Mouse (Mus musculus) midbrain, embryonic 16.5 days (tissue): ENCODE data around the gene Rgs6. TPM values are rescaled to one million over a fixed set of nuclear protein-coding genes. Genes with fewer than 3 reads are reported as not detected.

Experiments
- ATAC-seq: fragments of 200-750 bp; cut with Nextera tagmentation; 2 replicates; pipeline ENCODE4 v1.8.0; 2017; ENCODE audit warnings: moderate TSS enrichment
- H3K27ac ChIP-seq: fragments of 300-500 bp; sonication (generic); 2 replicates; pipeline ENCODE4 v1.5.1; 2014; ENCODE audit warnings: mild to moderate bottlenecking, low read length, mixed read lengths
- H3K27me3 ChIP-seq: fragments of 300-500 bp; sonication (generic); 2 replicates; pipeline ENCODE4 v1.6.1; 2014; ENCODE audit warnings: low read depth, low read length, mixed read lengths; ENCODE audit not compliant: control insufficient read depth, insufficient read depth
- H3K36me3 ChIP-seq: fragments of 300-500 bp; sonication (generic); 2 replicates; pipeline ENCODE4 v1.6.1; 2014; ENCODE audit warnings: mild to moderate bottlenecking, low read length, moderate library complexity, mixed read lengths; ENCODE audit not compliant: control insufficient read depth, insufficient read depth
- H3K4me1 ChIP-seq: fragments of 300-500 bp; sonication (generic); 2 replicates; pipeline ENCODE4 v1.6.1; 2014; ENCODE audit warnings: mild to moderate bottlenecking, low read length, mixed read lengths; ENCODE audit not compliant: control insufficient read depth, insufficient read depth
- H3K4me2 ChIP-seq: fragments of 300-500 bp; sonication (generic); 2 replicates; pipeline ENCODE4 v1.6.1; 2014; ENCODE audit warnings: mild to moderate bottlenecking, low read length, mixed read lengths
- H3K4me3 ChIP-seq: fragments of 300-500 bp; sonication (generic); 2 replicates; pipeline ENCODE4 v1.5.1; 2014; ENCODE audit warnings: low read depth, mild to moderate bottlenecking, low read length, moderate library complexity, mixed read lengths
- H3K9ac ChIP-seq: fragments of 300-500 bp; sonication (generic); 2 replicates; pipeline ENCODE4 v1.6.1; 2014; ENCODE audit warnings: low read depth, low read length, mixed read lengths
- H3K9me3 ChIP-seq: fragments of 300-500 bp; sonication (generic); replicated peaks from 2 replicates; pipeline ENCODE4 v1.6.1; 2014; ENCODE audit warnings: mild to moderate bottlenecking, low read length, mixed read lengths; ENCODE audit not compliant: control insufficient read depth, poor library complexity, severe bottlenecking
- WGBS: fragments of 180-500 bp; shearing (Covaris S2); extraction: QIAGEN DNeasy Blood & Tissue Kit; methylation state at CpG from one replicate; pipeline ENCODE4 v1.1.7; 2014; 5-methylcytosine and 5-hydroxymethylcytosine counted together
- polyA plus RNA-seq: library from polyadenylated mRNA; unstranded; fragments of >200 nt; fragmentation: Nextera tagmentation; extraction: Ambion mirVana; gene quantifications from 2 replicates; pipeline ENCODE4 v1.2.1, GENCODE M21; 2015

The Rgs6 gene
- polyA plus RNA-seq, 1 experiment from 2014 or later = 17.9 TPM

DNA sequence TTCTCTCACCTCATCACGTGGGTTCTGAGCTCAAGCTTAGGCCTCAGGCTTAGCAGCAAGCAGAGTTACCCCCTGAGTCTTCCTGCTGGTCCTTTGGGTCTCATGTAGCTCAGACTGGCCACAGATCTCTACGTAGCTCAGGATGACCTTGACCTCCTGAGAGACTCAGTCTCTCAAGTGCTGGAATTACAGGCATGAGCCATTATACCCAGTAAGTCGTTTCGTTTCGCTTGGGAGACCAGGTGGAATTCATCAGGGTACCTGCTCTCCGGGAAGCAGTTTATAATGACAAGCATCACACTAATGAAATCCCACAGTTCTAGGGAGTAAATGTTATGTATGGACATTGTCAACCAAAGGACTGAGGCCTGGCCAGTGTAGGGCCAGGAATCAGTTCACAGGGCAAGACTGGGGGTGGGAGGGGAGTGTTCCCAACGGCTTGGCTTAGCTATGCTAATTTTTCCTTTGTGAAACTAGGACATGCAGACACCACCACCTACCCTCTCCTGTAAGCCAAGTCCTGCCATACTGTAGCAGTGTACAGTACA is 670 bp upstream of the Rgs6 start:
- WGBS = 62% methylated on average over 7 of the region's 7 CpGs
- ATAC-seq = no peak
- H3K4me1 ChIP-seq = no peaks in the 10 kb centered on the region
- no peak overlapping the region for H3K4me2 ChIP-seq
- H3K36me3 ChIP-seq = no peaks in the 10 kb centered on the region
- no peaks in the 10 kb centered on the region for H3K9me3 ChIP-seq
- H3K9ac ChIP-seq = no peak overlapping the region
- H3K27me3 ChIP-seq = no peaks in the 10 kb centered on the region
- no peak overlapping the region for H3K27ac ChIP-seq
- no peak overlapping the region for H3K4me3 ChIP-seq

GRCm38 (mm10) chr12:82588846-82589630 is 946 bp downstream of the Rgs6 start:
- no peak for ATAC-seq
- Histone ChIP-seq H3K4me2 (peak overlapping the region; percentile 17; the same call in 1 of the 2 replicates), H3K27me3 (no peaks in the 10 kb centered on the region), H3K4me3 (no peak overlapping the region), H3K9ac (no peak overlapping the region), H3K27ac (no peak overlapping the region), H3K4me1 (no peaks in the 10 kb centered on the region), H3K9me3 (no peaks in the 10 kb centered on the region), H3K36me3 (no peaks in the 10 kb centered on the region)
- WGBS = 34% methylated on average over 18 of the region's 19 CpGs

DNA sequence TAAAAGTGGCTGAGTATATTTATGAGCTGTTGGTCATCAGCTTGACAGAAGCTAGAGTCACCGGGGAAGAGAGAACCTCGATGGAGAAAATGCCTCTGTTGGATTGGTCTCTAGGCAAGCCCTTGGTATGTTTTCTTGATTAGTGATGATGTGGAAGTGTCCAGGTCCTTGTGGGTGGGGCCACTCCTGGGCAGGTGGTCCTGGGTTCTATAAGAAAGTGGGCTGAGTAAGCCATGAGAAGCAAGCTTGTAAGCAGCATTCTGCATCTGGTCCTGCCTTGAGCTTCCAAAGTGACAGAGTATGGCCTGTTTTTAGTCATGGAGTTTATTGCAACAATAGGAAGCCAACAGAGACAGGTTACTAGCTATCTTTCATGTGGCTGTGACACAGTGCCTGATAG is 10.9 kb downstream of the Rgs6 start:
- H3K4me3 ChIP-seq = no peak overlapping the region
- WGBS = 96% methylated on average over 2 of the region's 2 CpGs
- no peak for ATAC-seq

DNA sequence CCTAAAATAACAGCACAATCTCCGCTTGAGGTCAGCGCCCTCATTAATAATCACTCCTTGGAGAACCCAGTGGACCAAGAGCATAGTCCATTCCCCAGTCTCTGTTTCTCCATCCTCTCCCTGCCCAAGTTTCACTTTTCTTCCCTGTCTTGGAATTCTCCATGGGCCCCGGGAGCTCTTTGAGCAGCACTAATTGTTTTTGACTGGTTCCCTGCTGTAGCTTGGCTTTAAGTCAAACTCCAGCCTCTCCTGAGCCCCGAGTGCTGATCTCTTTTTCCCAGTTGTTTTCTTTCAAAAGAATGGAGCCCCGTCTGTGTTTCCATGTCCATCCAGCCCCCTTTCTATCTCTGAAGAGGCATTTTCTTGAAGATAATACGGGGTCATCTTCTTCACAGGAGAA is 12.3 kb downstream of the Rgs6 start:
- no peaks in the 10 kb centered on the region for H3K27me3 ChIP-seq
- H3K36me3 ChIP-seq = no peaks in the 10 kb centered on the region
- no peak overlapping the region for H3K4me3 ChIP-seq
- no peak overlapping the region for H3K27ac ChIP-seq
- no peak overlapping the region for H3K4me2 ChIP-seq
- H3K9ac ChIP-seq = no peak overlapping the region
- 41% methylated on average over 6 of the region's 6 CpGs for WGBS
- ATAC-seq = no peak
- H3K4me1 ChIP-seq = no peaks in the 10 kb centered on the region
- no peaks in the 10 kb centered on the region for H3K9me3 ChIP-seq

More for the DNA sequence above, 10.9 kb downstream of the Rgs6 start:
- Histone ChIP-seq H3K4me1 (no peaks in the 10 kb centered on the region), H3K27me3 (no peaks in the 10 kb centered on the region), H3K9me3 (no peaks in the 10 kb centered on the region), H3K27ac (no peak overlapping the region), H3K4me2 (no peak overlapping the region), H3K9ac (no peak overlapping the region), H3K36me3 (no peaks in the 10 kb centered on the region)

- no peak overlapping the region for H3K4me2 ChIP-seq
- no peak overlapping the region for H3K27ac ChIP-seq
- no peaks in the 10 kb centered on the region for H3K36me3 ChIP-seq
- H3K4me1 ChIP-seq = no peaks in the 10 kb centered on the region
- no peaks in the 10 kb centered on the region for H3K27me3 ChIP-seq
- H3K9me3 ChIP-seq = no peaks in the 10 kb centered on the region
- no peak for ATAC-seq
- H3K9ac ChIP-seq = no peak overlapping the region
- no peak overlapping the region for H3K4me3 ChIP-seq
- WGBS = 64% methylated on average over 4 of the region's 4 CpGs
Measured at GRCm38 (mm10) chr12:82602823-82603222, 14.7 kb downstream of the Rgs6 start.

- no peaks in the 10 kb centered on the region for H3K36me3 ChIP-seq
- no peaks in the 10 kb centered on the region for H3K27me3 ChIP-seq
- no peaks in the 10 kb centered on the region for H3K4me1 ChIP-seq
- no peaks in the 10 kb centered on the region for H3K9me3 ChIP-seq
- no peak overlapping the region for H3K27ac ChIP-seq
- H3K4me2 ChIP-seq = no peak overlapping the region
- H3K9ac ChIP-seq = no peak overlapping the region
- no peak for ATAC-seq
- H3K4me3 ChIP-seq = no peak overlapping the region
- WGBS = 30% methylated on average over 1 of the region's 1 CpGs
Measured at GRCm38 (mm10) chr12:82603308-82603707, 15.2 kb downstream of the Rgs6 start.

- WGBS = 74% methylated on average over 4 of the region's 4 CpGs
- no peak for ATAC-seq
- no peak overlapping the region for H3K4me3 ChIP-seq
- H3K27me3 ChIP-seq = no peaks in the 10 kb centered on the region
- H3K9ac ChIP-seq = no peak overlapping the region
- H3K27ac ChIP-seq = no peak overlapping the region
- H3K9me3 ChIP-seq = no peaks in the 10 kb centered on the region
- H3K36me3 ChIP-seq = no peaks in the 10 kb centered on the region
- H3K4me1 ChIP-seq = no peaks in the 10 kb centered on the region
- H3K4me2 ChIP-seq = no peak overlapping the region
Measured at GRCm38 (mm10) chr12:82603979-82604378, 15.9 kb downstream of the Rgs6 start.

- Histone ChIP-seq H3K4me1 (peaks cover 5% of the 10 kb centered on the region), H3K36me3 (no peaks in the 10 kb centered on the region), H3K9ac (no peak overlapping the region), H3K27me3 (0 out of 2 replicates have a peak, but pooled peaks cover 3% of the 10 kb centered on the region), H3K4me2 (no peak overlapping the region), H3K9me3 (no peaks in the 10 kb centered on the region), H3K27ac (no peak overlapping the region), H3K4me3 (no peak overlapping the region)
- ATAC-seq = no peak
- WGBS = 91% methylated on average over 13 of the region's 13 CpGs
Measured at GRCm38 (mm10) chr12:82612769-82613660, 24.9 kb downstream of the Rgs6 start.

- Histone ChIP-seq H3K4me3 (peak overlapping the region; percentile 63), H3K27ac (no peak overlapping the region), H3K9ac (peak overlapping the region; percentile 73), H3K27me3 (peaks cover 5% of the 10 kb centered on the region; the same call in 1 of the 2 replicates), H3K4me2 (peak overlapping the region; percentile 82), H3K36me3 (no peaks in the 10 kb centered on the region), H3K4me1 (peaks cover 7% of the 10 kb centered on the region), H3K9me3 (no peaks in the 10 kb centered on the region)
- WGBS = 2% methylated on average over 19 of the region's 19 CpGs
- ATAC-seq = peak; percentile 68; the same call in 1 of the 2 replicates
Measured at GRCm38 (mm10) chr12:82616486-82616812, 28.4 kb downstream of the Rgs6 start.
